Mouse (Mus musculus): Measurements from ENCODE around the gene Gm20828. TPM values are rescaled to one million over a fixed set of nuclear protein-coding genes. Genes with fewer than 3 reads are reported as not detected.
"Not testable (repeated sequence)": the region's sequence is repeated elsewhere in the genome, so short reads cannot be mapped to it uniquely, and the experiment has no call there.

Gm20828 gene
- not detected in 2 replicates for polyA plus RNA-seq (2015; fragmentation: Nextera tagmentation; extraction: Ambion mirVana)

- H3K27me3 ChIP-seq (replicated peaks); H3K36me3 ChIP-seq (replicated peaks); H3K4me2 ChIP-seq; ATAC-seq (replicated peaks); H3K4me1 ChIP-seq; H3K4me3 ChIP-seq; H3K27ac ChIP-seq; H3K9ac ChIP-seq; H3K9me3 ChIP-seq: not testable (repeated sequence)
- no CpG with 5 or more reads among the region's 3 CpGs for WGBS
Observed at GRCm38 (mm10) chrY:11199274-11199673, at the start of gene Gm20828. Gene Gm20828, minus strand, starts transcription at chrY:11199374.

Measured in midbrain, embryonic 15.5 days (tissue).